Mouse (Mus musculus) MEL (cell line): ENCODE data around the gene Plxdc1. TPM values are rescaled to one million over a fixed set of nuclear protein-coding genes. Genes with fewer than 3 reads are reported as not detected.

ENCODE experiments used
- DNase-seq: peaks from one replicate; pipeline ENCODE4 v3.0.0; 2011; ENCODE audit warnings: low read depth, low spot score
- H3K27ac ChIP-seq: 2 replicates; pipeline ENCODE4 v1.5.1; 2012; ENCODE audit warnings: low read depth, mild to moderate bottlenecking, control low read depth, low read length, moderate library complexity; ENCODE audit not compliant: control insufficient read depth
- H3K27me3 ChIP-seq, 2 experiments: fragments of 150-350 bp in 1 of 2; sonication (generic) in 1 of 2; 2 replicates each; pipeline ENCODE4 v1.6.1; 2012; ENCODE audit warnings: low read length in 2 of 2, mild to moderate bottlenecking in 2 of 2, improper control_type of control experiment in 1 of 2, moderate library complexity in 1 of 2; ENCODE audit not compliant: insufficient read depth in 2 of 2, control insufficient read depth in 1 of 2
- H3K36me3 ChIP-seq, 2 experiments: 2 replicates each; pipeline ENCODE4 v1.6.1; 2012 to 2014; ENCODE audit warnings: low read length in 2 of 2, improper control_type of control experiment in 1 of 2, inconsistent platforms in 1 of 2, mild to moderate bottlenecking in 1 of 2; ENCODE audit not compliant: insufficient read depth in 2 of 2, control insufficient read depth in 1 of 2
- H3K4me1 ChIP-seq, 2 experiments: fragments of 150-350 bp in 1 of 2; sonication (generic) in 1 of 2; 2 replicates each; pipeline ENCODE4 v1.6.1; 2012; ENCODE audit warnings: low read length in 2 of 2, improper control_type of control experiment in 1 of 2, mild to moderate bottlenecking in 1 of 2; ENCODE audit not compliant: insufficient read depth in 2 of 2, control insufficient read depth in 1 of 2
- H3K4me3 ChIP-seq, 2 experiments: fragments of 150-350 bp in 1 of 2; sonication (generic) in 1 of 2; 2 replicates each; pipeline ENCODE4 v1.5.1; 2012; ENCODE audit warnings: low read depth in 2 of 2, low read length in 2 of 2, mild to moderate bottlenecking in 2 of 2, moderate library complexity in 2 of 2, control low read depth in 1 of 2, improper control_type of control experiment in 1 of 2; ENCODE audit not compliant: control insufficient read depth in 1 of 2, insufficient read depth in 1 of 2
- H3K79me2 ChIP-seq: 2 replicates; pipeline ENCODE4 v1.6.1; 2012; ENCODE audit warnings: mild to moderate bottlenecking, low read length, moderate library complexity; ENCODE audit not compliant: control insufficient read depth, poor library complexity, insufficient read depth
- H3K9ac ChIP-seq: 2 replicates; pipeline ENCODE4 v1.6.1; 2012; ENCODE audit warnings: low read depth, mild to moderate bottlenecking, control low read depth, low read length, moderate library complexity; ENCODE audit not compliant: control insufficient read depth, poor library complexity, severe bottlenecking
- H3K9me3 ChIP-seq: fragments of 150-350 bp; sonication (generic); replicated peaks from 2 replicates; pipeline ENCODE4 v1.6.1; 2012; ENCODE audit warnings: mild to moderate bottlenecking, low read length, improper control_type of control experiment, moderate library complexity; ENCODE audit not compliant: insufficient read depth
- CHD1 ChIP-seq: IDR thresholded peaks from 2 replicates; pipeline ENCODE4 v1.6.1; 2012; ENCODE audit warnings: low read depth, mild to moderate bottlenecking, inconsistent platforms, low read length, improper control_type of control experiment
- E2F4 ChIP-seq: IDR thresholded peaks from 2 replicates; pipeline ENCODE4 v1.6.1; 2011; ENCODE audit warnings: low read depth, low read length, improper control_type of control experiment, borderline replicate concordance
- ELF1 ChIP-seq: IDR thresholded peaks from 2 replicates; pipeline ENCODE4 v1.6.1; 2014; ENCODE audit warnings: low read depth, mild to moderate bottlenecking, inconsistent platforms, low read length, improper control_type of control experiment, moderate library complexity
- ETS1 ChIP-seq: IDR thresholded peaks from 2 replicates; pipeline ENCODE4 v1.6.1; 2012; ENCODE audit warnings: low read depth, mild to moderate bottlenecking, inconsistent platforms, low read length, improper control_type of control experiment, moderate library complexity
- GATA1 ChIP-seq: IDR thresholded peaks from 2 replicates; pipeline ENCODE4 v1.6.1; 2011; ENCODE audit warnings: low read depth, low read length, improper control_type of control experiment
- HCFC1 ChIP-seq: IDR thresholded peaks from 2 replicates; pipeline ENCODE4 v1.6.1; 2012; ENCODE audit warnings: low read depth, mild to moderate bottlenecking, inconsistent platforms, low read length, improper control_type of control experiment, moderate library complexity
- JUND ChIP-seq: IDR thresholded peaks from 2 replicates; pipeline ENCODE4 v1.6.1; 2011; ENCODE audit warnings: low read depth, mild to moderate bottlenecking, improper control_type of control experiment, low read length
- KAT2A ChIP-seq: conservative IDR thresholded peaks from 2 replicates; pipeline ENCODE4 v1.6.1; 2012; ENCODE audit warnings: low read depth, low read length, improper control_type of control experiment, inconsistent platforms
- MAFK ChIP-seq: IDR thresholded peaks from 2 replicates; pipeline ENCODE4 v1.6.1; 2011; ENCODE audit warnings: low read depth, mild to moderate bottlenecking, low read length, improper control_type of control experiment, borderline replicate concordance
- MAX ChIP-seq: IDR thresholded peaks from 2 replicates; pipeline ENCODE4 v1.6.1; 2011; ENCODE audit warnings: low read length, improper control_type of control experiment
- MXI1 ChIP-seq: IDR thresholded peaks from 2 replicates; pipeline ENCODE4 v1.6.1; 2011; ENCODE audit warnings: mild to moderate bottlenecking, low read depth, low read length, improper control_type of control experiment
- MYB ChIP-seq: IDR thresholded peaks from 2 replicates; pipeline ENCODE4 v1.6.1; 2011; ENCODE audit warnings: mild to moderate bottlenecking, low read depth, low read length, improper control_type of control experiment
- MYC ChIP-seq: IDR thresholded peaks from 2 replicates; pipeline ENCODE4 v1.6.1; 2011; ENCODE audit warnings: low read depth, mild to moderate bottlenecking, low read length, improper control_type of control experiment, moderate library complexity
- NELFE ChIP-seq: IDR thresholded peaks from 2 replicates; pipeline ENCODE4 v1.6.1; 2011; ENCODE audit warnings: low read depth, low read length, improper control_type of control experiment
- NRF1 ChIP-seq: IDR thresholded peaks from 2 replicates; pipeline ENCODE4 v1.6.1; 2014; ENCODE audit warnings: low read depth, mild to moderate bottlenecking, inconsistent platforms, low read length, improper control_type of control experiment, moderate library complexity; ENCODE audit not compliant: poor library complexity, insufficient read depth, severe bottlenecking
- POLR2A ChIP-seq, 2 experiments: IDR thresholded peaks; 2 replicates each; pipeline ENCODE4 v1.6.1; 2011 to 2012; ENCODE audit warnings: low read length in 2 of 2, mild to moderate bottlenecking in 2 of 2, control low read depth in 1 of 2, improper control_type of control experiment in 1 of 2, low read depth in 1 of 2, moderate library complexity in 1 of 2; ENCODE audit not compliant: control insufficient read depth in 1 of 2, insufficient read depth in 1 of 2, poor library complexity in 1 of 2
- POLR2AphosphoS2 ChIP-seq: IDR thresholded peaks from 2 replicates; pipeline ENCODE4 v1.6.1; 2011; ENCODE audit warnings: low read length, improper control_type of control experiment
- POLR2AphosphoS5 ChIP-seq: IDR thresholded peaks from 2 replicates; pipeline ENCODE4 v1.6.1; 2012; ENCODE audit warnings: low read depth, borderline replicate concordance, mild to moderate bottlenecking, inconsistent platforms, low read length, moderate library complexity, mixed read lengths
- RAD21 ChIP-seq: IDR thresholded peaks from 2 replicates; pipeline ENCODE4 v1.6.1; 2011; ENCODE audit warnings: mild to moderate bottlenecking, low read depth, low read length, improper control_type of control experiment
- RCOR1 ChIP-seq: IDR thresholded peaks from 2 replicates; pipeline ENCODE4 v1.6.1; 2012; ENCODE audit warnings: low read depth, mild to moderate bottlenecking, inconsistent platforms, low read length, improper control_type of control experiment
- TBP ChIP-seq: IDR thresholded peaks from 2 replicates; pipeline ENCODE4 v1.8.0; 2011; ENCODE audit warnings: low read depth, low read length, improper control_type of control experiment
- TCF12 ChIP-seq: IDR thresholded peaks from 2 replicates; pipeline ENCODE4 v1.6.1; 2014; ENCODE audit warnings: low read depth, mild to moderate bottlenecking, inconsistent platforms, low read length, improper control_type of control experiment, moderate library complexity
- USF1 ChIP-seq: IDR thresholded peaks from 2 replicates; pipeline ENCODE4 v1.6.1; 2014; ENCODE audit warnings: low read depth, mild to moderate bottlenecking, inconsistent platforms, low read length, improper control_type of control experiment, moderate library complexity
- ZC3H11A ChIP-seq: IDR thresholded peaks from 2 replicates; pipeline ENCODE4 v1.6.1; 2012; ENCODE audit warnings: low read depth, mild to moderate bottlenecking, inconsistent platforms, low read length, improper control_type of control experiment
- ZMIZ1 ChIP-seq: IDR thresholded peaks from 2 replicates; pipeline ENCODE4 v1.6.1; 2012; ENCODE audit warnings: low read depth, mild to moderate bottlenecking, inconsistent platforms, low read length, improper control_type of control experiment, moderate library complexity
- ZNF384 ChIP-seq: IDR thresholded peaks from 2 replicates; pipeline ENCODE4 v1.6.1; 2012; ENCODE audit warnings: low read depth, mild to moderate bottlenecking, inconsistent platforms, low read length, improper control_type of control experiment
- polyA plus RNA-seq, 2 experiments: library from polyadenylated mRNA; stranded (reverse) in 1 of 2; unstranded in 1 of 2; fragments of >175 nt in 1 of 2; fragments of >200 nt in 1 of 2; gene quantifications; 2 replicates each; pipeline versions ENCODE4 v1.2.1 to v1.2.4; 2012; ENCODE audit warnings: low replicate concordance in 2 of 2, low read depth in 1 of 2; ENCODE audit not compliant: insufficient read length in 2 of 2, insufficient read depth in 1 of 2, missing spikeins in 1 of 2
- total RNA-seq: library from RNA; depleted of rRNA; stranded (reverse); fragments of 300-350 nt; gene quantifications from 2 replicates; pipeline ENCODE4 v1.2.3, GENCODE M21; 2012

The Plxdc1 gene
- total and polyA plus RNA-seq, 3 experiments = 13.1 to 24.5 TPM; not detected in 1

GRCm38 (mm10) chr11:97953179-97953938 lies 32.9 kb downstream of the Plxdc1 start (continued):
- TF ChIP-seq ZC3H11A = peak; percentile 26; the same call in 1 of the 2 replicates
- peak; percentile 9; the same call in 1 of the 2 replicates for TF ChIP-seq TCF12
- TF ChIP-seq GATA1 = peak; percentile 49
- TF ChIP-seq MAFK = no peak
- peak; percentile 41 to 43; a peak in 3 of 4 replicates for TF ChIP-seq POLR2A (IDR thresholded peaks at IDR 0.05; ENCODE audit: control insufficient read depth in 1 of 2, insufficient read depth in 1 of 2, low read depth in 1 of 2, low read length in 2 of 2, poor library complexity in 1 of 2)

- Histone ChIP-seq H3K36me3 (peaks cover 0 to 49% of the 10 kb centered on the region in 2 experiments; a peak in 2 of 4 replicates), H3K4me1 (peaks cover 22 to 64% of the 10 kb centered on the region in 2 experiments)
Observed at GRCm38 (mm10) chr11:97952367-97953006, 33.8 kb downstream of the Plxdc1 start.

GRCm38 (mm10) chr11:97949703-97950475 lies 36.4 kb downstream of the Plxdc1 start:
- H3K79me2 ChIP-seq = peaks cover 27% of the 10 kb centered on the region
- H3K27me3 ChIP-seq = no peaks in the 10 kb centered on the region
- no peaks in the 10 kb centered on the region for H3K9me3 ChIP-seq
- peak; percentile 96 for DNase-seq
- H3K27ac ChIP-seq = peak overlapping the region; percentile 98
- H3K9ac ChIP-seq = peak overlapping the region; percentile 70
- peaks cover 19 to 51% of the 10 kb centered on the region in 2 experiments for H3K4me1 ChIP-seq
- H3K4me3 ChIP-seq = peak overlapping the region; percentile 1 to 45
- peaks cover 0 to 38% of the 10 kb centered on the region in 2 experiments; a peak in 2 of 4 replicates for H3K36me3 ChIP-seq
- peak; percentile 33; the same call in 1 of the 2 replicates for TF ChIP-seq GATA1
- peak; percentile 66 for TF ChIP-seq NELFE
- peak; percentile 80 for TF ChIP-seq MYC
- peak; percentile 100 for TF ChIP-seq MYB
- peak; percentile 83 for TF ChIP-seq TCF12
- TF ChIP-seq ZMIZ1 = peak; percentile 44; the same call in 1 of the 2 replicates
- peak; percentile 94 for TF ChIP-seq ETS1
- peak; percentile 70; the same call in 1 of the 2 replicates for TF ChIP-seq RCOR1
- TF ChIP-seq E2F4 = no peak
- no peak; the same call in 1 of the 2 replicates for TF ChIP-seq KAT2A
- no peak for TF ChIP-seq CHD1
- peak; percentile 68; the same call in 1 of the 2 replicates for TF ChIP-seq POLR2AphosphoS2
- no peak for TF ChIP-seq USF1
- no peak for TF ChIP-seq NRF1
- peak; percentile 98 for TF ChIP-seq ZNF384
- peak; percentile 75; the same call in 1 of the 2 replicates for TF ChIP-seq TBP
- TF ChIP-seq MXI1 = peak; percentile 78
- no peak for TF ChIP-seq ELF1
- TF ChIP-seq POLR2AphosphoS5 = no peak

More at GRCm38 (mm10) chr11:97952367-97953006, 33.8 kb downstream of the Plxdc1 start:
- Histone ChIP-seq H3K9ac (peak overlapping the region; percentile 82), H3K79me2 (peaks cover 27% of the 10 kb centered on the region), H3K27ac (peak overlapping the region; percentile 96), H3K4me3 (peak overlapping the region in 1 of 2 experiments; percentile 73; a peak in 1 of 4 replicates), H3K27me3 (no peaks in the 10 kb centered on the region), H3K9me3 (no peaks in the 10 kb centered on the region)
- peak; percentile 68 for DNase-seq
- TF ChIP-seq JUND (peak; percentile 96), TBP (peak; percentile 98), HCFC1 (0 out of 2 replicates have a peak, but pooled peaks have one; percentile 10), MAX (peak; percentile 7; the same call in 1 of the 2 replicates), RAD21 (no peak)
